Mouse (Mus musculus): Measurements from ENCODE around the gene Slc16a9. TPM values are rescaled to one million over a fixed set of nuclear protein-coding genes. Genes with fewer than 3 reads are reported as not detected.

Slc16a9 gene
- under 1 TPM in 1 of 2 experiments, not detected in 1; 0.42 TPM for polyA plus RNA-seq (2017; shearing (Covaris generic))

GRCm38 (mm10) chr10:70244921-70245558 lies at the start of gene Slc16a9:
Gene Slc16a9, plus strand, starts transcription at chr10:70245100.

GRCm38 (mm10) chr10:70204505-70205399 lies 40.1 kb upstream of the Slc16a9 start, which contains the start of gene Mrln:
Gene Mrln, plus strand, starts transcription at chr10:70204664.

Other genes starting within 250 kb of the Slc16a9 start
- gene Ccdc6, start 148.0 kb upstream of the Slc16a9 start, polyA plus RNA-seq (2017; shearing (Covaris generic)) = 10 to 100 TPM; 16.7 to 17.1 TPM
- under 1 TPM in 1 of 2 experiments, not detected in 1; 0.72 TPM for gene Mrln, start 40.4 kb upstream of the Slc16a9 start, polyA plus RNA-seq (2017; shearing (Covaris generic))
- under 1 TPM in 1 of 2 experiments, not detected in 1; 0.12 TPM for gene Fam13c, start 195.4 kb downstream of the Slc16a9 start, polyA plus RNA-seq (2017; shearing (Covaris generic))

Data from activated CD4-positive, CD25-positive, alpha-beta regulatory T cell (primary cell).